Mouse (Mus musculus): ENCODE data around the gene Adamtsl5.
A peak's percentile ranks its signal among the peaks of the same experiment; 100 is the strongest.
"Not testable (repeated sequence)": the region's sequence is repeated elsewhere in the genome, so short reads cannot be mapped to it uniquely, and the experiment has no call there.

Gene Adamtsl5

GRCm38 (mm10) chr10:80371411-80371966 is 23.3 kb upstream of the Adamtsl5 start:
- peak; percentile 54 for DNase-seq

DNA sequence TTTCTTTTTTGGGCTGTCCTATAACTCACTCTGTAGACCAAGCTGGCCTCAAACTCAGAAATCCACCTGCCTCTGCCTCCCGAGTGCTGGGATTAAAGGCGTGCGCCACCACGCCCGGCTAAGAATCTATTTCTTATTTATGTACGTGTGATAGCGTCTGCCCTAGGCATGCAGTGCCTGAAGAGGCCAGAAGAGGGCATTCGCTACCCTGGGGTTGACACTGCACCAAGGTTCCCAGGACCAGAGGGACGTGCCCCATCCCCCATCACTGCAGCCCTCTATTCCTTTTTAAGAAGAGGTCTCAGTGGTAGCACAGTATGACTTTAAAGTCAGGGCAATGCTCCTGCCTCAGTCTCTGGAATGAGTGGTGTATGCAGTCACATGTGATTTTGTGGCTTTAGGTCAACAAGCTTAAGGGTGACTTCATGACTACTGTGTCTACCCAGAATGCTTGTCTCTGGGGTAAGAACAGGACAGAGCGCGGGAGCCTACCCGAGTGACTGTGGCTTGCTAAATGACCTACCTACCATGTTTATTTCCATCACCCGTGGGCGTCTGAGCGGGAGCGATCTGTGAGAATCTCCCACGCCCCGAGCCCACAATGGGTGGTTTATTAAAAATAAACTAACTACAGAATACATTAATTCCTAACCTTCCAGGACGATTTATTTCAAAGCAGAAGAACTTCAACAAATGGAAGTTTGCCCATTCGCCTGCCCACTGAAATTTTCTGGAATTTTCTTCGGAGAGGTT is 22.0 kb upstream of the Adamtsl5 start:
- DNase-seq, result no peak

- no peak for DNase-seq
Measured at GRCm38 (mm10) chr10:80368392-80368791, 20.2 kb upstream of the Adamtsl5 start.

GRCm38 (mm10) chr10:80367954-80368353 is 19.7 kb upstream of the Adamtsl5 start:
- DNase-seq, result no peak

- DNase-seq, result no peak
Measured at GRCm38 (mm10) chr10:80365736-80366135, 17.5 kb upstream of the Adamtsl5 start.

GRCm38 (mm10) chr10:80363734-80364133 is 15.5 kb upstream of the Adamtsl5 start:
- no peak for DNase-seq

- DNase-seq, result peak; percentile 68
Measured at GRCm38 (mm10) chr10:80357994-80358639, 9.9 kb upstream of the Adamtsl5 start.

GRCm38 (mm10) chr10:80357336-80357735 is 9.1 kb upstream of the Adamtsl5 start:
- no peak for DNase-seq

GRCm38 (mm10) chr10:80356737-80357136 is 8.5 kb upstream of the Adamtsl5 start:
- no peak for DNase-seq

GRCm38 (mm10) chr10:80356001-80356682 is 7.9 kb upstream of the Adamtsl5 start, which contains the start of gene Plk5:
Gene Plk5, plus strand, starts transcription at chr10:80356459.
- DNase-seq, result no peak

DNA sequence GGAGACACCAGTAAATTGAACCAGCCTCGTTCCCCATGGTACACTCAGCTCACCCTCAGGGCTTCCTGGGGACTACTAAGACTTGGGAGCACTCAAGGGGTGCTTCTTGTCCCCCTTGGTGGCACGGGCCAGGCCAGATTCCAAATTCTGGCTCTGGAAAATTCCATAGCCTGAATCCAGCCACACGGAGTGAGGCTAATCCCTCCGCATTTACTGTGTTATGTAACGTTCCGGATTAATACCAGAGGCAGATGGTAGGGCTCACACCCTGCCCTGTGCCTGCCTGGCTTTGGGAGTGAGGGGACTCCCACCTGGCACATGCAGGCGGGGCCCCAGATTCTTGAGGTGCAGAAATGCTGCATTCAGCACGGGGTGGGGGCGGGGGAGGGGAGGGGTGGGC is 7.2 kb upstream of the Adamtsl5 start:
- no peak for DNase-seq

DNA sequence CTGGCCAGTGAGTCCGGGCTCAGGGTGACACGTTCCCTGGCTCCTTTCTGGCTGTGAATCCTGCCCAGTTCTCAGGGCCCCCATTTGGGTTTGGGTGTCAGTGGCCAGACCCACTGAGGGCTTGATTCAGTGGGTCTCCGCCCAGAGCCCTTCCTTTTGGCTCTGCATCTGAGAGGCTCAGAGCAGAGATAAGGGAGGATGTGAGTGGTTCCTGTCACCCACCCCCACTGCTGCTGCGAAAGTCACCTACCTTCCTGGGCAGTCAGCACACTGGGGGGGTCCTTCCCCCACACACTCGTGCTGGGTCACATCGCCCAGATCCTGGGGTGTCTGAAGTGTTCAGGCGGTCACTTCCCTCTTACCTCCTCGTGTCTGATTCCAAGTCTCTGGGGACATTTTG is 4.5 kb upstream of the Adamtsl5 start:
- no peak for DNase-seq

DNA sequence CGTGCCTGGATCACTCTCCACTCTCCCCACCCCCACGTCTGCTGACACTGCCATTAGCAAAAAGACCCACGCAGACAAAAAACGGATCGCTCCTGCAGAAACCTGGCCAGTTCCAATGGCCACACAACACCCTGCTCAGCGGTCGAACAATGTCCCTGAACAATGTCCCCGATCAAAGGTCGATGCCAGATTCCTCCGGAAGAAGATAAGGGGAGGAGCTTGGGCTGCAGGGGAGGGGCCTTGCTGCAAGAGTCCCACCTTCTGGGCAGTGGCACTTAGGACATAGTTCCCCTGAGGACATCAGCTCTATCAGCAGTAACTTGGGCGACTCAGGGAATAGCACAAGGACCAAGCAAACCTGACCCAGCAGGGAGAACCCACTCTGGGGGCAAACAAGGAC is 3.7 kb upstream of the Adamtsl5 start:
- peak; percentile 63 for DNase-seq

- DNase-seq, result peak; percentile 92
Measured at GRCm38 (mm10) chr10:80350292-80350691, 2.1 kb upstream of the Adamtsl5 start.

DNA sequence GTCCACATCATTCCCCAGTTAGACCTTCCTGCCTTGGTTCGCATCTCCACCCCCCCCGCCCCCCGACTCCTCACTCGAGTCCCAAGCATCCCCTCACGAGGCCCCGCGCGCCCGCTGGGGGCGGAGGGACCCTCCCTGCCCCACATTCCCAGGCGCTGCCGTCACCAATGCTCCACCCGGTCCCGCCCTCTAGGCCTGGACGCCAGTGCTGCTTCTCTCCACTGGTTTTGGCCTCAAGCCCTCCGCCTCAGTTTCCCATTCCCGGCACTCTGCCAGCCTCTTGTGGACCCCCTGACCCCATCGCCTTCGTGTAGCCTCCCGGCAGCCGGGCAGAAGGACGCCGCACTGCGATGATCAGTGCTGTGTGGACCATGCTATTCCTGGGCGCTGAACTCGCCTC is 769 bp upstream of the Adamtsl5 start:
- no peak for DNase-seq

DNA sequence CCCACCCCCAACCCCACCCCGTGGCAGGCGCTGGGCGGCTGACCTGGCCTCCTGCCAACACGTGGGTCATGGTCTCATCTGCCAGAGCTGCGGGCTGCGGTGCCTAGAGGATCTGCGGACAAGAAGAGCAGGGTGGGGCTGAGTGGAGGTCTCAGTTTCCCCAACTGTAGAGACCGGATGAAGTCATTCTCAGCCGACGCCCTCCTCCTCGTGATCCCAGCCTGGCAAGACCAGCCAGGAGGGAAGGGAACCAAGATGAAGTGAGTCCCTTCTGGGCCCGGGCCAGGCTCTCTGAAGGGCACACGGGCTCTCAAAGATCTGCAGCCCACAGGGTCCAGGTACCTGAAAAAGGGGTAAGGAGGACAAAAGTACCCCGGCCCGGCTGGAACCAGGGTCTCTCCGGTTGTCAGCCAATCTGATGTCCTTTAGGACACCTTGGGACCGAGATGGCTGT is 671 bp downstream of the Adamtsl5 start:
- DNase-seq, result peak; percentile 18

- not testable (repeated sequence) for DNase-seq
Measured at GRCm38 (mm10) chr10:80345929-80346328, 2.3 kb downstream of the Adamtsl5 start.

- peak; percentile 21 for DNase-seq
Measured at GRCm38 (mm10) chr10:80345122-80345521, 3.1 kb downstream of the Adamtsl5 start.

DNA sequence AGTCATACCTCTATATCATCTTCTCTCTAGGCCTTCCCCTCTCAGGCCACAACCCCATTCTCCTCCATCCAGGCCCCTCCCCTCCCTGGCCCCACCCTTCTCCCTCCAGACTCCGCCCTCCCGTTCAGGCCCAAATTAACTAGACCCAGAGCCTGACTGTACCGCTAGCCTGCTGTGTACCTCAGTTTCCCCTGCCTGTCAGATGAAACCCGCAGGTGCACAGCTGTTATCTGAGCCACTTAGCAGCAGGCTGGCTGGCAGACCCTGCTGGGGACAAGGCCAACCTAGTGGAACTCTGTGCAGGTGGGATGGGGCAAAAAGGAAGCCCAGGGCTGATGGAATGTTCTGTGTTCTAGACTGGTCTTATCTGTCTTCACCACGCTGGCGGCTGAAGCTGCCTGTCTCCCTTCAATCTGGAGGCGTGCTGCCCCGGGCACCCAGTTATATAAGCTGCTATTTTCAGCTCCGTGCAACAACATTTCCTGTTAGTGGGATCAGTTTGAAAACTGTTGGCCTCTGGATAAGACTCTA is 4.0 kb downstream of the Adamtsl5 start:
- peak; percentile 26 for DNase-seq

- no peak for DNase-seq
Measured at GRCm38 (mm10) chr10:80343425-80343895, 4.8 kb downstream of the Adamtsl5 start.

GRCm38 (mm10) chr10:80342749-80343424 is 5.3 kb downstream of the Adamtsl5 start:
- DNase-seq, result peak; percentile 39

DNA sequence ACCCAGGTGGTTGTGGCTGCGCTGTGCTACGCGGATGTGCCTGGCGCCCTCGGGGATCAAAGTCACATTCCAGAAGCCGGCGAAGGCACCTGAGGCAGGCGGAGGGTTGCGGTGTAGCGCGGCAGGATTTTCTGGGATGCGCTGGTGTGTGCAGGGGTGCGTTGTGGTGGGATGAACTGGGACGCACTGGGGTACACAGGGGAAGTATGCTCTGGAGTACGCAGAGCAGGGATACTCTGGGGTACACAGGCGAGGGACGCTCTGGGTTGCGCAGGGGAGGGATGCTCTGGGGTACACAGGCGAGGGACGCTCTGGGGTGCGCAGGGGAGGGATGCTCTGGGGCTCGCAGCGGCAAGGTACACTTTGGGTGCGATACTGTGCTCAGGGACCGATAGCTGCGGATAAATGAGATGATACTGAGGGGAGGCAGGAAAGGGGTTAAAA is 5.9 kb downstream of the Adamtsl5 start:
- no peak for DNase-seq

Measured in kidney, adult 18-20 months (tissue).